Mouse (Mus musculus) cerebellum, adult (tissue): Measurements from ENCODE around the gene C1ql1.

Source experiments
- ATAC-seq: cut with Nextera tagmentation; 2 replicates; pipeline ENCODE4 v1.9.2; 2017; ENCODE audit warnings: mild to moderate bottlenecking, moderate library complexity, mixed read lengths; ENCODE audit not compliant: insufficient number of reproducible peaks, low FRiP score, low TSS enrichment

C1ql1 gene

GRCm38 (mm10) chr11:102903654-102904053 lies 42.8 kb downstream of the C1ql1 start:
- ATAC-seq = no peak

- no peak for ATAC-seq
These were observed 44.4 kb downstream of the C1ql1 start for GRCm38 (mm10) chr11:102902107-102902506.

GRCm38 (mm10) chr11:102901199-102901598 lies 45.3 kb downstream of the C1ql1 start:
- no peak for ATAC-seq

- peak; percentile 58; the same call in 1 of the 2 replicates for ATAC-seq
These were observed 45.7 kb downstream of the C1ql1 start, which contains the start of gene Gfap for GRCm38 (mm10) chr11:102900763-102901162. Gene Gfap (minus strand): TSS chr11:102900912.

GRCm38 (mm10) chr11:102898408-102898807 lies 48.1 kb downstream of the C1ql1 start:
- ATAC-seq = peak; percentile 26; the same call in 1 of the 2 replicates

- no peak for ATAC-seq
These were observed 49.8 kb downstream of the C1ql1 start for GRCm38 (mm10) chr11:102896641-102897040.

GRCm38 (mm10) chr11:102895779-102896178 lies 50.7 kb downstream of the C1ql1 start:
- ATAC-seq = no peak

GRCm38 (mm10) chr11:102894716-102895115 lies 51.8 kb downstream of the C1ql1 start:
- no peak for ATAC-seq

- ATAC-seq = peak; percentile 52; the same call in 1 of the 2 replicates
These were observed 53.4 kb downstream of the C1ql1 start for GRCm38 (mm10) chr11:102893015-102893651.

- no peak for ATAC-seq
These were observed 56.4 kb downstream of the C1ql1 start for GRCm38 (mm10) chr11:102890096-102890495.
